Mouse (Mus musculus): ENCODE data around the gene Rab5a. TPM values are rescaled to one million over a fixed set of nuclear protein-coding genes. Genes with fewer than 3 reads are reported as not detected.
"Not testable (repeated sequence)": the region's sequence is repeated elsewhere in the genome, so short reads cannot be mapped to it uniquely, and the experiment has no call there.

Gene Rab5a
- polyA plus RNA-seq, 1 experiment from 2014 or later, result 77.9 TPM

DNA sequence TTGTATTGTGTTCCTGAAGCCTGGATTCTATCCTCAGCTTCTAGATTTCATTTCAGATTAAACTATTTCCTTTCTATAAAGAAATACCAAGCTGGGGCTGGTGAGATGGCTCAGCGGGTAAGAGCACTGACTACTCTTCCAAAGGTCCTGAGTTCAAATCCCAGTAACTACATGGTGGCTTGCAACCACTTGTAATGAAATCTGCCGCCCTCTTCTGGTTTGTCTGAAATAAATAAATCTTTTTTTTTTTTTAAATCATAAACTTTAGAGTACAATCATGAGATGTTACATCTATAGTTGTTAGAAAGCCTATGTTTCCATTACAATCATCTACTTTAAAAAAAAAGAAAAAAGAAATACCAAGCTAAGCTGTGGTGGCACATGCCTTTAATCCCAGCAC, 23.9 kb downstream of the Rab5a start:
- no peak for TF ChIP-seq CTCF (IDR thresholded peaks at IDR 0.05; ENCODE audit: low read depth)
- peaks cover 53% of the 10 kb centered on the region for H3K36me3 ChIP-seq (ENCODE audit: control insufficient read depth, insufficient read depth)
- H3K27me3 ChIP-seq (replicated peaks; ENCODE audit: control insufficient read depth, insufficient read depth, low read length), result no peaks in the 10 kb centered on the region
- no peak overlapping the region for H3K9ac ChIP-seq (ENCODE audit: low read depth, low read length)
- H3K27ac ChIP-seq (ENCODE audit: low read depth, low read length), result no peak overlapping the region
- H3K9me3 ChIP-seq (ENCODE audit: control insufficient read depth), result no peaks in the 10 kb centered on the region
- H3K4me2 ChIP-seq (replicated peaks; ENCODE audit: low read depth), result no peak overlapping the region
- H3K4me1 ChIP-seq (replicated peaks; ENCODE audit: control insufficient read depth, insufficient read depth, low read length), result no peaks in the 10 kb centered on the region
- WGBS, result 91% methylated on average over 2 of the region's 2 CpGs
- H3K4me3 ChIP-seq (ENCODE audit: low read depth, low read length), result no peak overlapping the region
- ATAC-seq, result no peak

DNA sequence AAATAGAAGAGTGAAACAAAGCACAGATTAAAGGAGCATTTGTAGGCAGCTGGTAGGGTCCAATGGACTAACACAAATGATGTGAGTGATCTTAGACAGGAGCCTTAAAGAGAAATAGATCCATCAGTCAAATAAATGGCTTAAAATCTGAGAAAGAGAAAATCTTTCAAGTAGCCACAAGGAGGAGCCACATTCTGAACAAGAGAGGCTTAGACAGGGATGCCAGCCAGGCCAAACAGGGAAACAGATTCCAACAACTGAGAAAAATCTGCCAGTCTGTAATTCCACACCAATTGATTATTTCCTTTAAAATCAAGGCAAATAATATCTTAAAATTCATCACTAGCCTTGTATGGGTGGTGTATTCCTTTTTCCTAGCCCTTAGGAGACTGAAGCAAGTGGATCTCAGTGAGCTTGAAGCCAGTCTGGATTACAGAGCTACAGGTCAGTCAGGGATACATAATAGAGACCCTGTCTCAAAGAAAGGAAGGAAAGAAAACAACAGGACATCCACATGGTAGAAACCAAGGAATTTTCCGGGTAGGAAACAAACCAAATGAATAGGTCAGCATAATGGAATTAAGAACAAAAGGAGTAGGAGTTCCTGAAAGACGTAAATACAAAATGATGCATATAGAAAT, 33.4 kb downstream of the Rab5a start:
- Histone ChIP-seq H3K4me3 (ENCODE audit: low read depth, low read length) (no peak overlapping the region), H3K4me2 (replicated peaks; ENCODE audit: low read depth) (no peak overlapping the region), H3K9ac (ENCODE audit: low read depth, low read length) (no peak overlapping the region), H3K36me3 (ENCODE audit: control insufficient read depth, insufficient read depth) (no peaks in the 10 kb centered on the region), H3K27ac (ENCODE audit: low read depth, low read length) (no peak overlapping the region), H3K9me3 (ENCODE audit: control insufficient read depth) (no peaks in the 10 kb centered on the region), H3K4me1 (replicated peaks; ENCODE audit: control insufficient read depth, insufficient read depth, low read length) (no peaks in the 10 kb centered on the region), H3K27me3 (replicated peaks; ENCODE audit: control insufficient read depth, insufficient read depth, low read length) (no peaks in the 10 kb centered on the region)
- TF ChIP-seq CTCF (IDR thresholded peaks at IDR 0.05; ENCODE audit: low read depth), result peak; percentile 69
- 88% methylated on average over 2 of the region's 2 CpGs for WGBS
- ATAC-seq, result no peak

DNA sequence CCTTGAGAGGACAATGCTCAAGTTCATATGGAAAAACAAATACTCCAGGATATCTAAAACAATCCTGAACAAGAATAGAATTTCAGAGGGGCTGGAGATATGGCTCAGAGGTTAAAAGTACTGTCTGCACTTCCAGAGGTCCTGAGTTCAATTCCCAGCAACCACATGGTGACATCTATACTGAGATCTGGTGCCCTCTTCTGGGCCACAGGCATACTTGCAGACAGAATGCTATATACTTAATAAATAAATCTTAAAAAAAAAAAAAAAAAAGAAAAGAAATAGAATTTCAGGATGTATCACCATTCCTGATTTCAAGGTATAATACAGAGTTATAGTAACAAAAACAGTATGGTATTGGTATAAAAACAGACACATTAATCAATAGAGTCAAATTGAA, 40.3 kb downstream of the Rab5a start:
- no peaks in the 10 kb centered on the region for H3K4me1 ChIP-seq (replicated peaks; ENCODE audit: control insufficient read depth, insufficient read depth, low read length)
- no peak overlapping the region for H3K4me2 ChIP-seq (replicated peaks; ENCODE audit: low read depth)
- H3K36me3 ChIP-seq (ENCODE audit: control insufficient read depth, insufficient read depth), result no peaks in the 10 kb centered on the region
- no peak overlapping the region for H3K27ac ChIP-seq (ENCODE audit: low read depth, low read length)
- H3K9ac ChIP-seq (ENCODE audit: low read depth, low read length), result no peak overlapping the region
- no peak for ATAC-seq
- H3K27me3 ChIP-seq (replicated peaks; ENCODE audit: control insufficient read depth, insufficient read depth, low read length), result no peaks in the 10 kb centered on the region
- TF ChIP-seq CTCF (IDR thresholded peaks at IDR 0.05; ENCODE audit: low read depth), result peak; percentile 32
- no peak overlapping the region for H3K4me3 ChIP-seq (ENCODE audit: low read depth, low read length)
- no peaks in the 10 kb centered on the region for H3K9me3 ChIP-seq (ENCODE audit: control insufficient read depth)

DNA sequence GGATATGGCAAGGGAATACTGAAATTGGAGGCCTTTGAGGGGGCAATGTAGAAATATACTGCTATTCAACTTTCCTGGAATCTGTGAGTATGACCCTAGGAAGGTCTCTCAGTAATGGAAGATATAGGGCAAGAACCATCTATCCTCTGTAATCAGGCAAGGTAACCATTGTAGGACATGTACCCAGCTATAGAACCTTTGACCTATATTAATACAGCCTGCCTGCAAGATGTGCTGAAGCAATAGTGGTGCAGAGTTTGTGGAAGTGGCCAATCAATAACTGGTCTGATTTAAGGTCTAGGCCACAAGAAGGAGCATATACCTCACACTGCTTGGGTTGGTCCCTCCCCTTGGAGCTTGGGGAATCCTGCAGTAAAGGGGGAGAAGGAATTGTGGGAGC, 41.5 kb downstream of the Rab5a start:
- no peaks in the 10 kb centered on the region for H3K36me3 ChIP-seq (ENCODE audit: control insufficient read depth, insufficient read depth)
- no peak for TF ChIP-seq CTCF (IDR thresholded peaks at IDR 0.05; ENCODE audit: low read depth)
- H3K4me2 ChIP-seq (replicated peaks; ENCODE audit: low read depth), result no peak overlapping the region
- H3K27me3 ChIP-seq (replicated peaks; ENCODE audit: control insufficient read depth, insufficient read depth, low read length), result no peaks in the 10 kb centered on the region
- no peaks in the 10 kb centered on the region for H3K4me1 ChIP-seq (replicated peaks; ENCODE audit: control insufficient read depth, insufficient read depth, low read length)
- H3K4me3 ChIP-seq (ENCODE audit: low read depth, low read length), result no peak overlapping the region
- no peak overlapping the region for H3K9ac ChIP-seq (ENCODE audit: low read depth, low read length)
- H3K27ac ChIP-seq (ENCODE audit: low read depth, low read length), result no peak overlapping the region
- no peaks in the 10 kb centered on the region for H3K9me3 ChIP-seq (ENCODE audit: control insufficient read depth)
- no peak for ATAC-seq

DNA sequence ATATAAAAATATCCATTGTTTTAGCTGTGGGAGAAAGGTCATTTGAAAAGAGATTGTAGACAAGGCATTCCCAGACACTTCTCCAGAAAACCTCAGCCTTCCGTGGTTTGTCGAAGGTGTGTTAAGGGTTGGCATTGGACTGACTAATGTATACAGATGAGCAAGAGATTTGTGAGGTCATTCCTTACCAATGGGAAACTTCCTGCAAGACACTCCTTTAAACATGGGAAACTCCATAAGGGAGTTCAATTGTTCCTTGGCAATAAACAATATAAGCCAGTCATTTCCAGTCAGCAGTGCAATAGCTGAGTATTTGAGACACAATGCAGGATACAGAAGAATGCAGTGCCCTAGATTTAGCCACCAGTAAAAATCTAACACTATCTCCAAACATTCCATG, 49.0 kb downstream of the Rab5a start:
- TF ChIP-seq CTCF (IDR thresholded peaks at IDR 0.05; ENCODE audit: low read depth), result no peak
- Histone ChIP-seq H3K27me3 (replicated peaks; ENCODE audit: control insufficient read depth, insufficient read depth, low read length) (no peaks in the 10 kb centered on the region), H3K36me3 (ENCODE audit: control insufficient read depth, insufficient read depth) (no peaks in the 10 kb centered on the region), H3K4me3 (ENCODE audit: low read depth, low read length) (no peak overlapping the region), H3K4me2 (replicated peaks; ENCODE audit: low read depth) (no peak overlapping the region), H3K4me1 (replicated peaks; ENCODE audit: control insufficient read depth, insufficient read depth, low read length) (no peaks in the 10 kb centered on the region), H3K27ac (ENCODE audit: low read depth, low read length) (no peak overlapping the region), H3K9me3 (ENCODE audit: control insufficient read depth) (no peaks in the 10 kb centered on the region), H3K9ac (ENCODE audit: low read depth, low read length) (no peak overlapping the region)
- WGBS, result 66% methylated on average over 2 of the region's 2 CpGs
- ATAC-seq, result no peak

DNA sequence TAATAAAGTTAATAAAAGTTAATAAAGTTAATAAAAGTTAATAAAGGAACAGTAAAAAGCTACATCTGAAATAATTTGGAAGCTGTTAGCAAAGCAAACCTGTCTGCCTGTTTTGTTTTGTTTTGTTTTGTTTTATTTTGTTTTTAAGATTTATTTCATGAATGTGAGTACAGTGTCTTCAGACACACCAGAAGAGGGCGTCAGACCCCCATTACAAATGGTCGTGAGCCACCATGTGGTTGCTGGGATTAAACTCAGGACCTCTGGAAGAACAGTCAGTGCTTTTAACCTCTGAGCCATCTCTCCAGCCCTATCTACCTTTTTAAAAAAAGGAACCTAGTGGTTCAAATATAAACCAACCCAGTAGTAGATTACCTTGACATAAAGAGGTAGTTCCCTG, 52.1 kb downstream of the Rab5a start:
- Histone ChIP-seq H3K4me3 (ENCODE audit: low read depth, low read length) (no peak overlapping the region), H3K27ac (ENCODE audit: low read depth, low read length) (no peak overlapping the region), H3K9me3 (ENCODE audit: control insufficient read depth) (no peaks in the 10 kb centered on the region), H3K27me3 (replicated peaks; ENCODE audit: control insufficient read depth, insufficient read depth, low read length) (no peaks in the 10 kb centered on the region), H3K9ac (ENCODE audit: low read depth, low read length) (no peak overlapping the region), H3K4me2 (replicated peaks; ENCODE audit: low read depth) (no peak overlapping the region), H3K4me1 (replicated peaks; ENCODE audit: control insufficient read depth, insufficient read depth, low read length) (no peaks in the 10 kb centered on the region), H3K36me3 (ENCODE audit: control insufficient read depth, insufficient read depth) (no peaks in the 10 kb centered on the region)
- TF ChIP-seq CTCF (IDR thresholded peaks at IDR 0.05; ENCODE audit: low read depth), result peak; percentile 28
- 44% methylated on average over 2 of the region's 2 CpGs for WGBS
- no peak for ATAC-seq

DNA sequence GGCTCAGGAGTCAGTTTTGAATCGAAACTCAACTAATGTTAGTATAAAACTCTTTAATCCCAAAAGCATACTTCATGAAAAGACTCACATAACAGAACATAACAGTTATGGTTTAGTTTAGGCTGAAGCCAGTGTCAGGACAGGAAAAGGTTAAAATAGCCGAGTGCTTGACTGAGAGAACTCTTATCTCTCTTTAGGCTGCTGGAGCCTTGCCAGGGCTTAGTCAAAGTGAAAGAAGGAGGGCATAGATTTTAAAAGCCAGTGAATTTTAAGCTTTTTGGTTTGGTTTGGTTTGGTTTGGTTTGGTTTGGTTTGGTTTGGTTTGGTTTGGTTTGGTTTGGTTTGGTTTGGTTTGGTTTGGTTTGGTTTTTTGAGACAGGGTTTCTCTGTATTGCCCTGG, 53.4 kb downstream of the Rab5a start:
- 26% methylated on average over 2 of the region's 2 CpGs for WGBS
- H3K9ac ChIP-seq (ENCODE audit: low read depth, low read length), result no peak overlapping the region
- H3K4me3 ChIP-seq (ENCODE audit: low read depth, low read length), result no peak overlapping the region
- no peak overlapping the region for H3K4me2 ChIP-seq (replicated peaks; ENCODE audit: low read depth)
- TF ChIP-seq CTCF (IDR thresholded peaks at IDR 0.05; ENCODE audit: low read depth), result no peak
- no peak overlapping the region for H3K27ac ChIP-seq (ENCODE audit: low read depth, low read length)
- no peaks in the 10 kb centered on the region for H3K9me3 ChIP-seq (ENCODE audit: control insufficient read depth)
- no peaks in the 10 kb centered on the region for H3K36me3 ChIP-seq (ENCODE audit: control insufficient read depth, insufficient read depth)
- no peaks in the 10 kb centered on the region for H3K27me3 ChIP-seq (replicated peaks; ENCODE audit: control insufficient read depth, insufficient read depth, low read length)
- no peak for ATAC-seq
- H3K4me1 ChIP-seq (replicated peaks; ENCODE audit: control insufficient read depth, insufficient read depth, low read length), result no peaks in the 10 kb centered on the region

DNA sequence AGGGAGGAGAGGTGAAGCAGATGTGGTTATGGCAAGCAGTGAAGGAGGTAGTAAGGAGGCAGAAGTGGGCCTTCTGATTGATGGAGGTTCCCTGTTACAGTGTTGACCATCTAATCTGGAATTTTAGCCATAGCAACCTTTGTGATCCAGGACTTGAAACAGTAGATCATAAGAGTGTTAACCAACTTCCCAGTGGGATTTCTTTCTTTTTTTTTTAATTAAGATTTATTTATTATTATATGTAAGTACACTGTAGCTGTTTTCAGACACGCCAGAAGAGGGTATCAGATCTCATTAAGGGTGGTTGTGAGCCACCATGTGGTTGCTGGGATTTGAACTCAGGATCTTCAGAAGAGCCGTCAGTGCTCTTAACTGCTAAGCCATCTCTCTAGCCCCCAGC, 60.3 kb downstream of the Rab5a start, which contains the start of gene Pp2d1:
Gene Pp2d1 (minus strand): TSS at position 101 of the 400 bp plus-strand sequence.
- not testable (repeated sequence) for H3K27me3 ChIP-seq (replicated peaks; ENCODE audit: control insufficient read depth, insufficient read depth, low read length); H3K9me3 ChIP-seq (ENCODE audit: control insufficient read depth); H3K9ac ChIP-seq (ENCODE audit: low read depth, low read length); H3K27ac ChIP-seq (ENCODE audit: low read depth, low read length); ATAC-seq; H3K4me1 ChIP-seq (replicated peaks; ENCODE audit: control insufficient read depth, insufficient read depth, low read length); H3K36me3 ChIP-seq (ENCODE audit: control insufficient read depth, insufficient read depth); H3K4me3 ChIP-seq (ENCODE audit: low read depth, low read length); H3K4me2 ChIP-seq (replicated peaks; ENCODE audit: low read depth)
- 77% methylated on average over 2 of the region's 2 CpGs for WGBS

All from intestine, postnatal 0 days (tissue).